Mouse (Mus musculus): Measurements from ENCODE around the gene Fkbp10.

The Fkbp10 gene

DNA sequence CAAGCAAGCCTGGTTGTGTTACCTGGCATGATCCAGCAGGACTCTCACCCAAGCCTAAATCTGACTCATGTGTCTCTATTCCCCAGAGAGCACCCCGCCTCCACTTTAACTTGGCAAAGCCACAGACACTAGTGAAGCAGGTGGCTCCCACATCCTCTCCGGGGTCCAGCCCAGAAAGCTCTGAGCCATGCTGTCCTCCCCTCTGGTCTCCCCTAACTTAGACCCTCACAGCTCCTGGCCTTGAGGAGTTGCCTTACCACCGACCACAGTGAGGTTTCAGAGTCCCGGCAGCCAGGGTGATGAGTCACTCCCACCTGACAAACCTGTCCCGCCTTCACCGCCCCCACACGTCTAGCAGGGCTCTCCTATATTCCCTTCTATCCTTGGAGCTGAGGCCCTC lies 21.8 kb upstream of the Fkbp10 start:
- in situ Hi-C loops (cut with MboI, MseI) = no loop called here

DNA sequence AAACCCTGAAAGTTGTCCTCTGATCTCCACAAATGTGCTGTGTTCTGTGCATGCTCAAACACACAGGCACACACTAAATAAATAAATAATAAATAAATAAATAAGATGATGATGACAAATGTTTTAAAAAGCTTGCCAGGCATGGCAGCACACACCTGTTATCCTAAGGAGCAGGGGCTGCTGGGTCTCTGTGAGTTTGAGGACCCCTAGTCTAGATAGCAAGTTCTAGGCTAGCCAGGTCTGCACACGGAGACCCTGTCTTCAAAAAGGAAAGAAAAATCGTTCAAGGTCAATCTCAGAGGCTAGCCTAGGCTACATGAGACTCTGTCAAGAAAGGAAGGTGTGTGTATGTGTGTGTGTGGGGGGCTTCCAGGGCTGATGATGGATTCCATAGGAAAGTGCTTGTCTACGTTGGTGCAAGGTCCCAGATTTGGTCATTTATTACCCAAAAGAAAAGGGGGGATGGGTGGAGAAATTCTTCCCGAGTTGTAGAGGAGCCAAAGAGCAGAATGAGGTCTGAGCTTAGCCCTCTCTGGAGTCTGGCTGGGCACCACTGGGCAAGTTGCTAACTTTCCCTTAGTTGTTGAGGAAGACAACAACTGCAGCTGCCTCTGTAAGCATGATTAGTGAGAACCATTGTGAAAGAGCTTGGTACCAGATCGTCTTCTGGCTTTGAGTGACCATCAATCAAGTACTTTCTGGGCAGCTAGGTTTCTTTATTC lies 21.0 kb upstream of the Fkbp10 start:
- in situ Hi-C loops (cut with MboI, MseI) = no loop called here

- in situ Hi-C loops (cut with MboI, MseI) = no loop called here
Observed at GRCm38 (mm10) chr11:100395200-100395599, 20.3 kb upstream of the Fkbp10 start.

DNA sequence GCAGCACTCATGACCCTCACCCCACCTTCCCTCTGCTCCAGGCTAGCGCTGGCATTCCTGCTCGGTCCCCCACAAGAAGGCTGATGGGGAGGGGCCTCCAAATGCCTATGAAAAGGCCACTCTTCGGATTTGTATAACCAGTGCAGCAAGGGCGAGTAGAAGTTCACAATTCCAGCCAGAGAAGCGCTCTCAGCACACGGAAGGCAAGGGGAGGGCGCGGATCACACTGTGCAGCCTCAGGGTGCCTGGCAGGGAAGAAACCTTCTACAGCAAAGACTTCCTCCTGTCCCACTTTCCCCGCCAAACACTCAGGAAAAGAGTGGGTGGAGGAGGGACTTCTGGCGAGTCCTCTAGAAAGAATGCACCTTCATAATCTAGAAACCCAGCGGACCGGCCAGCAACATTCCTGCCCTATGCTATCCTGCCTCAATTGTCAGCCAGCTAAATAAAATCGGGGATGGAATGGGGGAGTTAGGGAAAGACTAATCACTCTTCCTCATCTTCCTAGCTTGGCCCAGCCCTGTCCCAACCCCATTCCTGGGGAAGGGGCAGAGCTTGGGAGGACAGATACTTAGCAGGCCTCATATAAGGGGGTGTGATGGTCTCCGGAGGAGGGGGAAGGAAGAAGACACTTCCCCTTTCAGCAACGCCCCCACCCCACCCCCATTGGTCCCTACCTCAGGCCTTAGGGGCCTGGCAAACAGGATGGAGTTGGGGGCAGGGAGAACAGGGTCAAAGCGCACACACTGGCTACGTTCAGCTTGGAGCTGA lies 19.5 kb upstream of the Fkbp10 start:
- in situ Hi-C loops (cut with MboI, MseI) = no loop called here

- in situ Hi-C loops (cut with MboI, MseI) = no loop called here
Observed at GRCm38 (mm10) chr11:100396886-100397599, 18.5 kb upstream of the Fkbp10 start.

DNA sequence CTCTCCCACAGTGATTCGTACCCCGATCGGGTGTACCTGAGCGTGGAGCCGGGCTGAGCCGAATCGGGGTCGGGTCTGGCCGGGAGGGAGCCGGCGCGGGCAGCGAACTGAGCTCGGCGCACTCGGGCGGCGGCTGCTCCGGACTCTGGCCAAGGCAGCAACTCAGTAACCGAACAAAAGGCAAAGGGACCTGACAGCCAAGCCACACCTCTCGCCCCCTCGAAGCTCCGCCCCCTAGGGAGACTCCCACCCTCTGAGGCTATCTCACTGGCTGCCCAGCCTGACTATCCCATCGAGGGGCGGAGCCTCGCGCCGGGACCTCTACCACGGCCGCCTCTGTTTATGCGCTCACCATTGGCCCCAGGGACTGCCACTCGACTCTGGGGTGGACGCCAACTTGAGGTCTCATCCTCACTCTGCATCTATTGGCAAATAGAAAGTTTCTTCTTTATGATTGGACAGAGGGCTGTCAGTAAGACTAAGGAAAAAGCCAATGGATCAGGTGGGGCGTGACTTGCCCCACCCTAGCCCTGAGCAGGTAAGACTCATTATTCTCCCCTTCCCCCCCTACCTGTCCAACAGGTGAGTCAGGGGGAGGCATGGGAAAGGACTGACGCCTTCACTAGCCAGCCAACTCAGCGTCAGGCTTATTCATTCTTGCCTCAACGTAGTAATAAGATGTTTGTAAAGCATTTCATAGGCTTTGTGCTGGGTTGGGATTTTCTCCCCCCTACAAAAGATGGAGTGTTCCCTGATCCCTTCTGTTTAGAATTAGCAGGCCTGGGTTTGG lies 17.7 kb upstream of the Fkbp10 start, which contains the start of gene Jup:
Gene Jup, minus strand, starts transcription at position 164 of the 790 bp plus-strand sequence.
- in situ Hi-C loops (cut with MboI, MseI) = no loop called here

GRCm38 (mm10) chr11:100398517-100398916 lies 17.0 kb upstream of the Fkbp10 start:
- in situ Hi-C loops (cut with MboI, MseI) = no loop called here

GRCm38 (mm10) chr11:100399320-100399719 lies 16.2 kb upstream of the Fkbp10 start:
- in situ Hi-C loops (cut with MboI, MseI) = no loop called here

- in situ Hi-C loops (cut with MboI, MseI) = loop anchor here (10.0 kb wide), 1 partner anchor 1615 kb away; no protein-coding TSS in a partner anchor
Observed at GRCm38 (mm10) chr11:100399727-100400538, 15.6 kb upstream of the Fkbp10 start.

GRCm38 (mm10) chr11:100400842-100401241 lies 14.7 kb upstream of the Fkbp10 start:
- in situ Hi-C loops (cut with MboI, MseI) = loop anchor here (10.0 kb wide), 1 partner anchor 1616 kb away; no protein-coding TSS in a partner anchor

GRCm38 (mm10) chr11:100402240-100402639 lies 13.3 kb upstream of the Fkbp10 start:
- in situ Hi-C loops (cut with MboI, MseI) = loop anchor here (10.0 kb wide), 1 partner anchor 1617 kb away; no protein-coding TSS in a partner anchor

DNA sequence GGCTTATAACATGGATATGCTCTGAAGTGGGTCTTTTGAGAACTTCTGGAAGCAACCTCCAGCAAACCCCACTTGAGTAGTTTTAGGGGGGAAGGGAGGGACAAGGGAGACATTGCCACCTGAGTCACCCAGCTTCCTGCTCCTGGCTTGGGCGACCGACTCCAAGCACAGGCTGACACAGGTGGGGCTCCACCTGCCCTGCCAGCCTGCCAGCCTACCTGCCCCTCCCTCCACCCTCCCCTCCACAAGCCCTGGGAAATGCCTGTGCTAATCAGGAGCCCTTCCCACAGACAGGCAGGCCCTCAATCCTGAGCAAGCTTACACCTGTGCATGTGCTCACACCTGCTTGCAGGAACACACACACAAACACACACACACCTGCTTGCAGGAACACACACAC lies 12.8 kb upstream of the Fkbp10 start:
- in situ Hi-C loops (cut with MboI, MseI) = loop anchor here (10.0 kb wide), 1 partner anchor 1618 kb away; no protein-coding TSS in a partner anchor

DNA sequence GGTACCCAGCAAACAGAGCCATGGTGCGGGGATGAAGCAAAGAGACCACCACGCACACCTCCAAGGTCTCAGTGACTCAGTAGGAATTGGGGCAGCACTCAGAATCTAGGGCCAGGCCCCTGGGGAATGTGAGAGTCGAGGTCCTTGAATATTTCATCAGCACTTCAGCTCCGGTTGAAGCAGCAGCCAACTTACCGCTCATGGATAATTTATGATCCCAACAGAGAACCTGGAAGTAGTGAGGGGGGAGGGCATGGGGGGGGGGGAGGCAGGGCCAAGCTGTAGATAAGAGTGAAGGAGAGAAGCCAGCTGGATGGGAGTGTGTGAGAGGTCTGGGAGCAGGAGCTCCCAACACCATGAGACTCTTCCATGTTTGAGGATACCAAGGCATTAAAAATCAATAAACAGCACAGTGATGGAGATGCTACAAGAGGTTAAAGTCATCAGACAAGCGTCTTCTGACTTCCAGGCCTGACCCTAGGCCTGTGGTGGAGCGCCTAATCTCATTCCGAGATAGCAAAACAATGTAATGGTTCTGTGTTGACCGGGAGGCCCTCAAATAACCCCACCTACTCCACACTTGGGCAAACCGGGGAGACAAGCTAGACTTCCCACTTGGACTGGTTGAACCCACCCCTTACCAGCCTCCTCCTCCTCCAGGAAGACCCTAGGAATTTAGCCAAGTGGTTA lies 11.9 kb upstream of the Fkbp10 start:
- in situ Hi-C loops (cut with MboI, MseI) = loop anchor here (10.0 kb wide), 1 partner anchor 1619 kb away; no protein-coding TSS in a partner anchor

- in situ Hi-C loops (cut with MboI, MseI) = loop anchor here (10.0 kb wide), 1 partner anchor 1620 kb away; no protein-coding TSS in a partner anchor
Observed at GRCm38 (mm10) chr11:100404456-100405074, 10.9 kb upstream of the Fkbp10 start.

GRCm38 (mm10) chr11:100406273-100406672 lies 9.2 kb upstream of the Fkbp10 start:
- in situ Hi-C loops (cut with MboI, MseI) = loop anchor here (10.0 kb wide), 1 partner anchor 1621 kb away; no protein-coding TSS in a partner anchor

DNA sequence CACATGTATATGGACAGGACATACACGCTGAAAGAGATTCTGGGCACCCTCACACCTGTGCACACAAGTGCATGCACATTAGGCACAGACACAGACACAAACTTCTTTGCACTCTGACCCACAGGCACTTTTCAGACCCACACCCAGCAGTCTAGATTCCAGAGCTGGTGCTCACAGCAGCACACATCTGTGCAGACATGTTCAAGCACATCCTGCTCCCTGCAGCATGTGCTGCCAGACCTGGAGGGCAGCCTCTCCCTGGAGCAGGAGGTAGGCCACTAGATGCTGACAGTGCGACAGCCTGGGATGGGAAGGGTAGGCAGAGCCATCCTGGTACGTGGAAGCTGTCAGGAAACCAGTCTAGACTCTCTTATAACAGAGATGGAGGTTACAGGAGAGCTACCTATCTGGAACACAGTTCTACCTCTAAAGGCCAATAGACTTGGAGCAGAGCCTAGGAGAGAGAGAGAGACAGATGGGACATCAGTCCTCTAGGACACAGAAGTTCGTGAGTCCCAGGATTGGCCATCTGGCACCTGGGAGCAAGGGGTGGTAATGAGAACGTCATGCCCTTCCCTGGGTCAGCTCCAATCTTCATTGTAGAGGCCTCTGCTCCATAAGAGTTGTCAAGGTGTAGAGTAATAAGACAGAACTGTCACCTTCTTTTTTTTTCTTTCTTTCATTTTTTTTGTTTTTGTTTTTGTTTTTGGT lies 8.3 kb upstream of the Fkbp10 start:
- in situ Hi-C loops (cut with MboI, MseI) = loop anchor here (10.0 kb wide), 1 partner anchor 1622 kb away; no protein-coding TSS in a partner anchor

GRCm38 (mm10) chr11:100408076-100408834 lies 7.2 kb upstream of the Fkbp10 start:
- in situ Hi-C loops (cut with MboI, MseI) = loop anchor here (10.0 kb wide), 1 partner anchor 1623 kb away; no protein-coding TSS in a partner anchor

Measured in T-helper 1 cell (primary cell).